Mouse (Mus musculus) hindbrain, embryonic 10.5 days (tissue): Measurements from ENCODE around the gene Atg5. TPM values are rescaled to one million over a fixed set of nuclear protein-coding genes. Genes with fewer than 3 reads are reported as not detected.
"Not testable (repeated sequence)": the region's sequence is repeated elsewhere in the genome, so short reads cannot be mapped to it uniquely, and the experiment has no call there.

Experiments
- DNase-seq: peaks from one replicate; pipeline ENCODE4 v3.0.0-alpha.2; 2017; ENCODE audit warnings: low spot score
- H3K27ac ChIP-seq: fragments of 300-500 bp; sonication (generic); 2 replicates; pipeline ENCODE4 v1.5.1; 2016; ENCODE audit warnings: mild to moderate bottlenecking, moderate library complexity
- H3K27me3 ChIP-seq: fragments of 300-500 bp; sonication (generic); 2 replicates; pipeline ENCODE4 v1.6.1; 2016; ENCODE audit warnings: mild to moderate bottlenecking; ENCODE audit not compliant: poor library complexity, insufficient read depth, severe bottlenecking
- H3K36me3 ChIP-seq: fragments of 300-500 bp; sonication (generic); 2 replicates; pipeline ENCODE4 v1.6.1; 2016; ENCODE audit warnings: mild to moderate bottlenecking, moderate library complexity
- H3K4me1 ChIP-seq: fragments of 300-500 bp; sonication (generic); replicated peaks from 2 replicates; pipeline ENCODE4 v1.6.1; 2016; ENCODE audit warnings: mild to moderate bottlenecking
- H3K4me3 ChIP-seq: fragments of 300-500 bp; sonication (generic); 2 replicates; pipeline ENCODE4 v1.5.1; 2016; ENCODE audit warnings: mild to moderate bottlenecking, moderate library complexity
- H3K9me3 ChIP-seq: fragments of 300-500 bp; sonication (generic); 2 replicates; pipeline ENCODE4 v1.6.1; 2016; ENCODE audit warnings: mild to moderate bottlenecking, moderate library complexity
- WGBS: fragments of 180-500 bp; shearing (Covaris S2); methylation state at CpG from one replicate; pipeline ENCODE4 v1.1.7; 2016; 5-methylcytosine and 5-hydroxymethylcytosine counted together
- polyA plus RNA-seq: library from polyadenylated mRNA; unstranded; fragments of >200 nt; fragmentation: Nextera tagmentation; extraction: Ambion mirVana; gene quantifications from 2 replicates; pipeline ENCODE4 v1.2.1, GENCODE M21; 2016

Atg5 gene
- 52.5 and 61.5 TPM in 2 replicates for polyA plus RNA-seq

GRCm38 (mm10) chr10:44268145-44268860 lies at the start of gene Atg5:
Gene Atg5, plus strand, starts transcription at chr10:44268358.
- H3K27me3 ChIP-seq = no peaks in the 10 kb centered on the region
- under 1% methylated on average over 63 of the region's 63 CpGs for WGBS

DNA sequence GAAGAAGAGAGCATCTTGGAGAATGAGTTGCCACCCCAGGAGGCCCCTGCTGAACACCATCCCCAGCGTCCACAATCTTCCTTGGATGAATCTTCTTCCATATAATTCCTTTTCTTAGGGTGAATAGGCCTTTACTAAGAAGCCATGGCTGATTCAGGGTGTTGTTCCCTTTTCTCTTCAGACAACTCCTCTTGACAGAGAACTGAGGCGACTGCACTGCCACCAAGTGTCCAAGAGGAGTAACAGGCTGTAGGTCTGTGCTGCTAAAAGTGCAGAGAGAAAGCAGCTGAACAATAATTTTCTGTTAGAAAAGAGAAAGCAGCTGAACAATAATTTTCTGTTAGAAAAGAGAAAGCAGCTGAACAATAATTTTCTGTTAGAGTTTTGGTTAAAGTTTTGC lies 49.1 kb upstream of the Atg5 start:
- not testable (repeated sequence) for H3K36me3 ChIP-seq, H3K27me3 ChIP-seq, H3K9me3 ChIP-seq, DNase-seq, H3K27ac ChIP-seq, H3K4me3 ChIP-seq, H3K4me1 ChIP-seq
- WGBS = 18% methylated on average over 2 of the region's 2 CpGs

More at GRCm38 (mm10) chr10:44268145-44268860, at the start of gene Atg5:
- H3K27ac ChIP-seq = peak within 1 kb of the TSS; percentile 97
- H3K9me3 ChIP-seq = no peaks in the 10 kb centered on the region
- H3K4me3 ChIP-seq = peak within 1 kb of the TSS; percentile 94
- H3K36me3 ChIP-seq = peaks cover 12% of the 10 kb centered on the region
- peak; percentile 99 for DNase-seq
- H3K4me1 ChIP-seq = peaks cover 36% of the 10 kb centered on the region

DNA sequence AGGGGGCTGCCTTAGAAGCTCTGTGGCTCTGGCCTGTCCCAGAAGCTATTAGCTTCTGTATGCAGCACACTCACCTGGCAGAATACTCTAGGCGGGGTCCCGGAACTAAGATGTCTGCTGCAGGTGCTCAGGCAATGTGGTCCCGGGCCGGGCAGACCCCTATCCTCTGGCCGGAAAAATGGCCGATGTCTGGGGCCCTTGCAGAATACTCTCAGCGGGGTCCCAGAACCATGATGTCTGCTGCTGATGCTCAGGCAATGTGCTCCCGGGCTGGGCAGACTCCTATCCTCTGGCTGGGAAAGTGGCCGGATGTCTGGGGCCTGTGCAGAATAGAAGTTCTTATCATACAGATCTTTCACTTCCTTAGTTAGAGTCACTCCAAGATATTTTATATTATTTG lies 43.8 kb upstream of the Atg5 start:
- Histone ChIP-seq H3K36me3 (no peaks in the 10 kb centered on the region), H3K27me3 (no peaks in the 10 kb centered on the region), H3K4me1 (no peaks in the 10 kb centered on the region), H3K27ac (no peak overlapping the region), H3K9me3 (peaks cover 5% of the 10 kb centered on the region; the same call in 1 of the 2 replicates), H3K4me3 (no peak overlapping the region)
- WGBS = 89% methylated on average over 9 of the region's 9 CpGs
- DNase-seq = no peak

- not testable (repeated sequence) for H3K27ac ChIP-seq, H3K4me3 ChIP-seq, H3K27me3 ChIP-seq, H3K36me3 ChIP-seq, H3K4me1 ChIP-seq, H3K9me3 ChIP-seq
- peak; percentile 6 for DNase-seq
- WGBS = 7% methylated on average over 1 of the region's 1 CpGs
Measured at GRCm38 (mm10) chr10:44233351-44233750, 34.8 kb upstream of the Atg5 start.

- H3K4me3 ChIP-seq, DNase-seq, H3K9me3 ChIP-seq, H3K4me1 ChIP-seq, H3K27me3 ChIP-seq, H3K36me3 ChIP-seq, H3K27ac ChIP-seq: not testable (repeated sequence)
- WGBS = 40% methylated on average over 7 of the region's 7 CpGs
Measured at GRCm38 (mm10) chr10:44235298-44235697, 32.9 kb upstream of the Atg5 start.

- DNase-seq = no peak
- H3K9me3 ChIP-seq = no peaks in the 10 kb centered on the region
- no peaks in the 10 kb centered on the region for H3K27me3 ChIP-seq
- 33% methylated on average over 7 of the region's 7 CpGs for WGBS
- no peak overlapping the region for H3K27ac ChIP-seq
- H3K4me1 ChIP-seq = no peaks in the 10 kb centered on the region
- no peaks in the 10 kb centered on the region for H3K36me3 ChIP-seq
- no peak overlapping the region for H3K4me3 ChIP-seq
Measured at GRCm38 (mm10) chr10:44256624-44257023, 11.5 kb upstream of the Atg5 start.

- 55% methylated on average over 3 of the region's 3 CpGs for WGBS
- Histone ChIP-seq H3K9me3 (no peaks in the 10 kb centered on the region), H3K4me3 (no peak overlapping the region), H3K4me1 (peaks cover 36% of the 10 kb centered on the region), H3K27ac (0 out of 2 replicates have a peak overlapping the region, but pooled peaks have one; percentile 5), H3K36me3 (peaks cover 9% of the 10 kb centered on the region), H3K27me3 (no peaks in the 10 kb centered on the region)
- no peak for DNase-seq
Measured at GRCm38 (mm10) chr10:44265835-44266234, 2.3 kb upstream of the Atg5 start.

DNA sequence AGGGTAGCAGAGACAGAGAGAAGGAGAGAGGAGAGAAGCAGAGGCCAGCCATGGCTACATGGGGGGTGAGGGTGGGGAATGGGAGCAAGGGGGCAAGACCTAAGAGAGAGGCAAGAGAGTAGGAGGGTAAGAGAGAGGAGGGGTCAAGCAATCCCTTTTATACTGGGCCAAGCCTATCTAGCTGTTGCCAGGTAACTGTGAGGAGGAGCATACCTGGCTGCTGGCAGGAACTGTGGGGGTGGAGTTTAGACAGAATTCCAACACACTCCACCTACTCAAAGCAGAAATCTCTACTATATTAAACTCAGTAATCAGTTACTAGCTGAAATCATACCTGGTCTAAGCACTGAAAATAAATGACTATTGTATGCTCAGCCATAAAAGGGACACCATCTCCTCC lies 1.6 kb upstream of the Atg5 start:
- Histone ChIP-seq H3K4me3 (no peak overlapping the region), H3K27me3 (no peaks in the 10 kb centered on the region), H3K27ac (no peak overlapping the region), H3K4me1 (peaks cover 36% of the 10 kb centered on the region), H3K36me3 (peaks cover 9% of the 10 kb centered on the region), H3K9me3 (no peaks in the 10 kb centered on the region)
- DNase-seq = no peak

- no peak for DNase-seq
- Histone ChIP-seq H3K4me1 (peaks cover 36% of the 10 kb centered on the region), H3K27me3 (no peaks in the 10 kb centered on the region), H3K9me3 (no peaks in the 10 kb centered on the region), H3K27ac (peak overlapping the region; percentile 97), H3K36me3 (peaks cover 12% of the 10 kb centered on the region), H3K4me3 (peak overlapping the region; percentile 94)
- WGBS = 16% methylated on average over 11 of the region's 11 CpGs
Measured at GRCm38 (mm10) chr10:44267426-44268142, 574 bp upstream of the Atg5 start.

DNA sequence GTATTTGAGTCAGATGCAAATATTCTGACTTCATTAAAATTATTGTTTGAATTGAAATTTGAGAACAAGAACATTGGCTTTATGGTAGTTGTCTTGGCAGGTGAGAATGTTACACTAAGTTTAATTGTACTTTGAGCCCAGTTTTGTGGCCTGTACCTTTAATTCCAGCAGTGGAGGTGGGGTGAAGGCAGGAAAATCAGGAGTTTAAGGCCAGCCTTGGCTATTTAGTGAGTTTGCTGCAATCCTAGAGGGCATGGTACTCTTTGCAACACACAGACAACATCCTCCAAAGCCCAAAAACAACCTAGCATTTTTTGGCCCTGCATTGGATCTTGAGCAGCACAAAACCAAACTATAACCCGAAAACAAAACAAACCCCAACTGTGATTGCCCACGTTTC lies 1.1 kb downstream of the Atg5 start:
- H3K4me1 ChIP-seq = peaks cover 36% of the 10 kb centered on the region
- 67% methylated on average over 2 of the region's 2 CpGs for WGBS
- DNase-seq = no peak

DNA sequence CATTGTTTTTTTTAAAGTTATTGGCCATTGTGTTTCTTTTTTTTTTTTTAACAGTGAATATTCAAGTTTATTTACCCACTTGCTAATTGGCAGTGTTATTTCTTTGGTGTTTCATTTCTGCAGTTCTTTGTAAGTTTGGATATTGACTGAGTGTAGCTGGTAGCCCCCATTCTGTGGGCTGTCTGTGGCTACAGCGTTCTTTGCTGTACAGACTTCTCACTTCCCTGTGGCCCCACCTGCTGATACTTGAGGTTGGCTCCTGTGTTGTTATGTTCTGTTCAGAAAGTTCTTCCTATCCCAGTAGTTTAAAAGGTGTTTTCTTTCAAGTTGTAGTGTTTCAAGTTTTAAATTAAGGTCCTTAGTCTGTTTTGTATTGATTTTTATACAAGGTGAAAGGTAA lies 14.2 kb downstream of the Atg5 start:
- no peak for DNase-seq
- Histone ChIP-seq H3K36me3 (peaks cover 15% of the 10 kb centered on the region), H3K27ac (no peak overlapping the region), H3K9me3 (no peaks in the 10 kb centered on the region), H3K4me1 (no peaks in the 10 kb centered on the region), H3K27me3 (no peaks in the 10 kb centered on the region), H3K4me3 (no peak overlapping the region)
- WGBS = 94% methylated on average over 1 of the region's 1 CpGs

More for the DNA sequence above, 1.1 kb downstream of the Atg5 start:
- Histone ChIP-seq H3K4me3 (peak overlapping the region; percentile 94), H3K27me3 (no peaks in the 10 kb centered on the region), H3K27ac (0 out of 2 replicates have a peak overlapping the region, but pooled peaks have one; percentile 97), H3K9me3 (no peaks in the 10 kb centered on the region), H3K36me3 (peaks cover 12% of the 10 kb centered on the region)

DNA sequence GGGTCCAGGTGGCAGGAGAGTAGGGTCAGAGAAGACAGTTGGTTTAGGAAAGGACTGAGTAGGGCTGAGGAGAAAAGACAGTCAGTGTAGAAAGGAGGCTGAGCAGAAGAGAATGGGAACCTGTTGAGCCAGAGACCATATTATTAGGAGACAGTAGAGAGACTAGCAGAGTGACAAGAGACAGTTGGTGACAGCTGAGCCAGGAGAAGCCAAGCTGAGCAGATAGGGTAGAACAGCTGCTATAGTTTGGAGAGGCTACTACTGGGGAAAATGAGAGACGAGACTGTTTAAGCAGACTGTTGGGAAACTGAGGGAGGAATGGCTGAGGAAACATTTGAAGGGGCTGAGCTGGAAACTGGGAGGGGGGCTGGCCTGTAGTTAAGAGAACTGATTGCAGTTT lies 16.9 kb downstream of the Atg5 start:
- Histone ChIP-seq H3K36me3 (peaks cover 38% of the 10 kb centered on the region), H3K4me1 (no peaks in the 10 kb centered on the region), H3K27ac (no peak overlapping the region), H3K27me3 (no peaks in the 10 kb centered on the region), H3K4me3 (no peak overlapping the region), H3K9me3 (no peaks in the 10 kb centered on the region)
- DNase-seq = no peak
- WGBS = 72% methylated on average over 1 of the region's 1 CpGs

- H3K4me3 ChIP-seq = no peak overlapping the region
- WGBS = 93% methylated on average over 4 of the region's 4 CpGs
- H3K4me1 ChIP-seq = no peaks in the 10 kb centered on the region
- no peak for DNase-seq
- peaks cover 46% of the 10 kb centered on the region for H3K36me3 ChIP-seq
- H3K9me3 ChIP-seq = no peaks in the 10 kb centered on the region
- no peaks in the 10 kb centered on the region for H3K27me3 ChIP-seq
- no peak overlapping the region for H3K27ac ChIP-seq
Measured at GRCm38 (mm10) chr10:44285935-44286334, 17.8 kb downstream of the Atg5 start.
